Mouse (Mus musculus): ENCODE results near the gene Arl4d.
A peak's percentile ranks its signal among the peaks of the same experiment; 100 is the strongest.

DNA sequence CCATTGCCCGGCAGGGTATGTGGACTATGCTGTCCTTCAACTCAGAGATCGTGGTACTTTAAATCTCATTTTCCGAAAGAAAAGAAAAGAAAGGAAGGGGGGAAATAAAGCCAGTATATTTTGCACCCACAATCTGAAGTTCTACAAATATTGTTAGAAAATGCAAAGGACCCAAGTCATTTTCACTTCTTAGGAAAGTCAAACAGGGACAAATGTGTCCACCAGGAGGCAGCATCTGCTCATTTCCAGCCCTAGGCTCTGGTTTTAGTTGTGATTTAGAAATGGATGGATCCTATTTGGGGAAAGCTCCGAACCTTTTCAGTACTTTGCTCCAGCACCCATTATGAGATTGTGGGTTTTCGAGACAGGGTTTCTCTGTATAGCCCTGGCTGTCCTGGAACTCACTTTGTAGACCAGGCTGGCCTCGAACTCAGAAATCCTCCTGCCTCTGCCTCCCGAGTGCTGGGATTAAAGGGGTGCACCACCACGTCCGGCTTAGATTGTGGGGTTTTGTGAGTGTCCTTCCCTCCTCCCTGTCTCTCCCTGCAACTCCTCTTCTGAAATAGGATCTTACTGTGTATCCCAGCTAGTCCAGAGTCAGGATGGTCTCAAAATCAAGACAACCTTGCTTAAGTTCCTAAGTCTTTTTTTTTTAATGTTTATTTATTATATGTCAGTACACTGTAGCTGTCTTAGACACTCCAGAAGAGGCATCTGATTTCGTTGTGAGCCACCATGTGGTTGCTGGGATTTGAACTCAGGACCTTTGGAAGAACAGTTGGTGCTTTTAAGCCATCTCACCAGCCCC, 6.4 kb upstream of the Arl4d start:
- TF ChIP-seq CTCF (IDR thresholded peaks at IDR 0.05), result peak; percentile 90
- TF ChIP-seq EP300 (IDR thresholded peaks at IDR 0.05), result no peak

Measured in lung, postnatal 0 days (tissue).